Mouse (Mus musculus): ENCODE data around the gene Bub3. TPM values are rescaled to one million over a fixed set of nuclear protein-coding genes. Genes with fewer than 3 reads are reported as not detected.

Bub3 gene
- polyA plus RNA-seq, 1 experiment from 2014 or later, result 206 TPM

Other genes starting within 250 kb of the Bub3 start
- gene Cuzd1, start 237.9 kb upstream of the Bub3 start, polyA plus RNA-seq (2015; fragmentation: Nextera tagmentation; extraction: Ambion mirVana), result not detected in 2 replicates
- gene Fam24b, start 230.7 kb upstream of the Bub3 start, polyA plus RNA-seq (2015; fragmentation: Nextera tagmentation; extraction: Ambion mirVana), result 0.24 TPM in 1 of 2 replicates, not detected in the other
- gene Fam24a, start 226.4 kb upstream of the Bub3 start, polyA plus RNA-seq (2015; fragmentation: Nextera tagmentation; extraction: Ambion mirVana), result not detected in 2 replicates
- gene 2310057M21Rik, start 197.5 kb upstream of the Bub3 start, polyA plus RNA-seq (2015; fragmentation: Nextera tagmentation; extraction: Ambion mirVana), result 21.2 and 23.3 TPM in 2 replicates
- 45.9 and 54.3 TPM in 2 replicates for gene Pstk, start 189.1 kb upstream of the Bub3 start, polyA plus RNA-seq (2015; fragmentation: Nextera tagmentation; extraction: Ambion mirVana)
- 14.1 and 16.4 TPM in 2 replicates for gene Ikzf5, start 149.7 kb upstream of the Bub3 start, polyA plus RNA-seq (2015; fragmentation: Nextera tagmentation; extraction: Ambion mirVana)
- gene Acadsb, start 149.6 kb upstream of the Bub3 start, polyA plus RNA-seq (2015; fragmentation: Nextera tagmentation; extraction: Ambion mirVana), result 100 and 102 TPM in 2 replicates
- 0.50 and 0.99 TPM in 2 replicates for gene Hmx3, start 17.4 kb upstream of the Bub3 start, polyA plus RNA-seq (2015; fragmentation: Nextera tagmentation; extraction: Ambion mirVana)
- 1.4 and 1.6 TPM in 2 replicates for gene Hmx2, start 11.4 kb upstream of the Bub3 start, polyA plus RNA-seq (2015; fragmentation: Nextera tagmentation; extraction: Ambion mirVana)